Mouse (Mus musculus): Measurements from ENCODE around the gene Apoa4. TPM values are rescaled to one million over a fixed set of nuclear protein-coding genes. Genes with fewer than 3 reads are reported as not detected.
A peak's percentile ranks its signal among the peaks of the same experiment; 100 is the strongest.

Gene Apoa4
- polyA plus RNA-seq (2014; fragmentation: Nextera tagmentation; extraction: Ambion mirVana) = not detected in 2 replicates

GRCm38 (mm10) chr9:46240526-46241153 lies at the start of gene Apoa4:
Gene Apoa4, plus strand, starts transcription at chr9:46240696.
- no peak within 1 kb of the TSS for H3K27ac ChIP-seq (ENCODE audit: low read depth, low read length)
- ATAC-seq (ENCODE audit: low FRiP score) (no peak), DNase-seq (ENCODE audit: low spot score) (no peak)
- H3K4me3 ChIP-seq (ENCODE audit: low read depth, low read length) = no peak within 1 kb of the TSS
- H3K4me2 ChIP-seq (replicated peaks; ENCODE audit: low read depth, low read length) = no peak within 1 kb of the TSS
- H3K4me1 ChIP-seq (replicated peaks; ENCODE audit: control insufficient read depth, insufficient read depth, low read length) = no peaks in the 10 kb centered on the region
- 62% methylated on average over 7 of the region's 7 CpGs for WGBS
- no peaks in the 10 kb centered on the region for H3K27me3 ChIP-seq (ENCODE audit: control insufficient read depth, insufficient read depth, low read length)
- H3K9ac ChIP-seq (ENCODE audit: low read depth, low read length) = no peak within 1 kb of the TSS
- no peaks in the 10 kb centered on the region for H3K9me3 ChIP-seq (ENCODE audit: control insufficient read depth, low read length)
- H3K36me3 ChIP-seq (ENCODE audit: control insufficient read depth, insufficient read depth, low read length) = no peaks in the 10 kb centered on the region

GRCm38 (mm10) chr9:46191234-46191633 lies 49.3 kb upstream of the Apoa4 start:
- 74% methylated on average over 8 of the region's 8 CpGs for WGBS
- H3K4me3 ChIP-seq (ENCODE audit: low read depth, low read length) = no peak overlapping the region
- no peak overlapping the region for H3K4me2 ChIP-seq (replicated peaks; ENCODE audit: low read depth, low read length)
- ATAC-seq (ENCODE audit: low FRiP score) (no peak), DNase-seq (ENCODE audit: low spot score) (no peak)
- H3K4me1 ChIP-seq (replicated peaks; ENCODE audit: control insufficient read depth, insufficient read depth, low read length) = no peaks in the 10 kb centered on the region
- no peaks in the 10 kb centered on the region for H3K27me3 ChIP-seq (ENCODE audit: control insufficient read depth, insufficient read depth, low read length)
- no peak overlapping the region for H3K27ac ChIP-seq (ENCODE audit: low read depth, low read length)
- H3K9ac ChIP-seq (ENCODE audit: low read depth, low read length) = no peak overlapping the region
- H3K36me3 ChIP-seq (ENCODE audit: control insufficient read depth, insufficient read depth, low read length) = no peaks in the 10 kb centered on the region
- no peaks in the 10 kb centered on the region for H3K9me3 ChIP-seq (ENCODE audit: control insufficient read depth, low read length)

GRCm38 (mm10) chr9:46191644-46192043 lies 48.9 kb upstream of the Apoa4 start:
- no peak overlapping the region for H3K9ac ChIP-seq (ENCODE audit: low read depth, low read length)
- H3K27me3 ChIP-seq (ENCODE audit: control insufficient read depth, insufficient read depth, low read length) = no peaks in the 10 kb centered on the region
- H3K9me3 ChIP-seq (ENCODE audit: control insufficient read depth, low read length) = no peaks in the 10 kb centered on the region
- DNase-seq (ENCODE audit: low spot score) (peak; percentile 46), ATAC-seq (ENCODE audit: low FRiP score) (no peak)
- 43% methylated on average over 1 of the region's 1 CpGs for WGBS
- no peaks in the 10 kb centered on the region for H3K4me1 ChIP-seq (replicated peaks; ENCODE audit: control insufficient read depth, insufficient read depth, low read length)
- H3K36me3 ChIP-seq (ENCODE audit: control insufficient read depth, insufficient read depth, low read length) = no peaks in the 10 kb centered on the region
- no peak overlapping the region for H3K4me3 ChIP-seq (ENCODE audit: low read depth, low read length)
- no peak overlapping the region for H3K27ac ChIP-seq (ENCODE audit: low read depth, low read length)
- no peak overlapping the region for H3K4me2 ChIP-seq (replicated peaks; ENCODE audit: low read depth, low read length)

- Histone ChIP-seq H3K36me3 (ENCODE audit: control insufficient read depth, insufficient read depth, low read length) (no peaks in the 10 kb centered on the region), H3K9me3 (ENCODE audit: control insufficient read depth, low read length) (no peaks in the 10 kb centered on the region), H3K27me3 (ENCODE audit: control insufficient read depth, insufficient read depth, low read length) (no peaks in the 10 kb centered on the region), H3K4me3 (ENCODE audit: low read depth, low read length) (no peak overlapping the region), H3K27ac (ENCODE audit: low read depth, low read length) (no peak overlapping the region), H3K4me1 (replicated peaks; ENCODE audit: control insufficient read depth, insufficient read depth, low read length) (no peaks in the 10 kb centered on the region), H3K4me2 (replicated peaks; ENCODE audit: low read depth, low read length) (no peak overlapping the region), H3K9ac (ENCODE audit: low read depth, low read length) (no peak overlapping the region)
- 80% methylated on average over 6 of the region's 6 CpGs for WGBS
- DNase-seq (ENCODE audit: low spot score) (no peak), ATAC-seq (ENCODE audit: low FRiP score) (no peak)
Measured at GRCm38 (mm10) chr9:46192642-46193041, 47.9 kb upstream of the Apoa4 start.

GRCm38 (mm10) chr9:46194809-46195208 lies 45.7 kb upstream of the Apoa4 start:
- H3K27ac ChIP-seq (ENCODE audit: low read depth, low read length) = no peak overlapping the region
- DNase-seq (ENCODE audit: low spot score) (no peak), ATAC-seq (ENCODE audit: low FRiP score) (no peak)
- no peaks in the 10 kb centered on the region for H3K4me1 ChIP-seq (replicated peaks; ENCODE audit: control insufficient read depth, insufficient read depth, low read length)
- no peak overlapping the region for H3K9ac ChIP-seq (ENCODE audit: low read depth, low read length)
- no peaks in the 10 kb centered on the region; the same call in 1 of the 2 replicates for H3K36me3 ChIP-seq (ENCODE audit: control insufficient read depth, insufficient read depth, low read length)
- H3K27me3 ChIP-seq (ENCODE audit: control insufficient read depth, insufficient read depth, low read length) = no peaks in the 10 kb centered on the region
- WGBS = 89% methylated on average over 9 of the region's 9 CpGs
- no peak overlapping the region for H3K4me2 ChIP-seq (replicated peaks; ENCODE audit: low read depth, low read length)
- H3K4me3 ChIP-seq (ENCODE audit: low read depth, low read length) = no peak overlapping the region
- no peaks in the 10 kb centered on the region for H3K9me3 ChIP-seq (ENCODE audit: control insufficient read depth, low read length)

GRCm38 (mm10) chr9:46196699-46197169 lies 43.8 kb upstream of the Apoa4 start:
- ATAC-seq (ENCODE audit: low FRiP score) (no peak), DNase-seq (ENCODE audit: low spot score) (no peak)
- no peak overlapping the region for H3K4me3 ChIP-seq (ENCODE audit: low read depth, low read length)
- no peaks in the 10 kb centered on the region for H3K4me1 ChIP-seq (replicated peaks; ENCODE audit: control insufficient read depth, insufficient read depth, low read length)
- H3K9ac ChIP-seq (ENCODE audit: low read depth, low read length) = no peak overlapping the region
- H3K27ac ChIP-seq (ENCODE audit: low read depth, low read length) = no peak overlapping the region
- H3K9me3 ChIP-seq (ENCODE audit: control insufficient read depth, low read length) = no peaks in the 10 kb centered on the region
- no peak overlapping the region for H3K4me2 ChIP-seq (replicated peaks; ENCODE audit: low read depth, low read length)
- 81% methylated on average over 12 of the region's 12 CpGs for WGBS
- H3K36me3 ChIP-seq (ENCODE audit: control insufficient read depth, insufficient read depth, low read length) = no peaks in the 10 kb centered on the region; the same call in 1 of the 2 replicates
- no peaks in the 10 kb centered on the region for H3K27me3 ChIP-seq (ENCODE audit: control insufficient read depth, insufficient read depth, low read length)

GRCm38 (mm10) chr9:46198461-46198860 lies 42.0 kb upstream of the Apoa4 start:
- Histone ChIP-seq H3K4me3 (ENCODE audit: low read depth, low read length) (no peak overlapping the region), H3K36me3 (ENCODE audit: control insufficient read depth, insufficient read depth, low read length) (no peaks in the 10 kb centered on the region; the same call in 1 of the 2 replicates), H3K9me3 (ENCODE audit: control insufficient read depth, low read length) (no peaks in the 10 kb centered on the region), H3K4me1 (replicated peaks; ENCODE audit: control insufficient read depth, insufficient read depth, low read length) (no peaks in the 10 kb centered on the region), H3K9ac (ENCODE audit: low read depth, low read length) (no peak overlapping the region), H3K27ac (ENCODE audit: low read depth, low read length) (no peak overlapping the region), H3K27me3 (ENCODE audit: control insufficient read depth, insufficient read depth, low read length) (no peaks in the 10 kb centered on the region), H3K4me2 (replicated peaks; ENCODE audit: low read depth, low read length) (no peak overlapping the region)
- no peak for ATAC-seq (ENCODE audit: low FRiP score)
- DNase-seq (ENCODE audit: low spot score) = no peak
- WGBS = 90% methylated on average over 9 of the region's 9 CpGs

GRCm38 (mm10) chr9:46198936-46199335 lies 41.6 kb upstream of the Apoa4 start:
- Histone ChIP-seq H3K36me3 (ENCODE audit: control insufficient read depth, insufficient read depth, low read length) (no peaks in the 10 kb centered on the region; the same call in 1 of the 2 replicates), H3K4me1 (replicated peaks; ENCODE audit: control insufficient read depth, insufficient read depth, low read length) (no peaks in the 10 kb centered on the region), H3K27ac (ENCODE audit: low read depth, low read length) (no peak overlapping the region), H3K27me3 (ENCODE audit: control insufficient read depth, insufficient read depth, low read length) (no peaks in the 10 kb centered on the region), H3K4me2 (replicated peaks; ENCODE audit: low read depth, low read length) (no peak overlapping the region), H3K9me3 (ENCODE audit: control insufficient read depth, low read length) (no peaks in the 10 kb centered on the region), H3K4me3 (ENCODE audit: low read depth, low read length) (no peak overlapping the region), H3K9ac (ENCODE audit: low read depth, low read length) (no peak overlapping the region)
- ATAC-seq (ENCODE audit: low FRiP score) = no peak
- DNase-seq (ENCODE audit: low spot score) = no peak
- 92% methylated on average over 7 of the region's 7 CpGs for WGBS

GRCm38 (mm10) chr9:46199609-46200008 lies 40.9 kb upstream of the Apoa4 start:
- Histone ChIP-seq H3K9ac (ENCODE audit: low read depth, low read length) (no peak overlapping the region), H3K36me3 (ENCODE audit: control insufficient read depth, insufficient read depth, low read length) (no peaks in the 10 kb centered on the region; the same call in 1 of the 2 replicates), H3K27ac (ENCODE audit: low read depth, low read length) (no peak overlapping the region), H3K4me2 (replicated peaks; ENCODE audit: low read depth, low read length) (no peak overlapping the region), H3K27me3 (ENCODE audit: control insufficient read depth, insufficient read depth, low read length) (no peaks in the 10 kb centered on the region), H3K4me3 (ENCODE audit: low read depth, low read length) (no peak overlapping the region), H3K4me1 (replicated peaks; ENCODE audit: control insufficient read depth, insufficient read depth, low read length) (no peaks in the 10 kb centered on the region), H3K9me3 (ENCODE audit: control insufficient read depth, low read length) (no peaks in the 10 kb centered on the region)
- WGBS = 93% methylated on average over 2 of the region's 2 CpGs
- DNase-seq (ENCODE audit: low spot score) (no peak), ATAC-seq (ENCODE audit: low FRiP score) (no peak)

Measured in hindbrain, embryonic 11.5 days (tissue).